Mouse (Mus musculus) limb, embryonic 14.5 days (tissue): ENCODE results near the gene Psapl1. TPM values are rescaled to one million over a fixed set of nuclear protein-coding genes. Genes with fewer than 3 reads are reported as not detected.

ENCODE experiments used
- ATAC-seq: fragments of 200-750 bp; cut with Nextera tagmentation; 2 replicates; pipeline ENCODE4 v1.8.0; 2017; ENCODE audit warnings: low read depth, moderate number of reproducible peaks, moderate TSS enrichment; ENCODE audit not compliant: low FRiP score
- DNase-seq: peaks from one replicate; pipeline ENCODE4 v3.0.0-alpha.2; 2015; ENCODE audit warnings: low spot score
- H3K27ac ChIP-seq: fragments of 300-500 bp; sonication (generic); replicated peaks from 2 replicates; pipeline ENCODE4 v1.5.1; 2014; ENCODE audit warnings: low read depth, mild to moderate bottlenecking, low read length, moderate library complexity, mixed read lengths
- H3K27me3 ChIP-seq: fragments of 300-500 bp; sonication (generic); 2 replicates; pipeline ENCODE4 v1.6.1; 2014; ENCODE audit warnings: low read length, mixed read lengths; ENCODE audit not compliant: control insufficient read depth, insufficient read depth
- H3K36me3 ChIP-seq: fragments of 300-500 bp; sonication (generic); 2 replicates; pipeline ENCODE4 v1.6.1; 2014; ENCODE audit warnings: mild to moderate bottlenecking, low read length, moderate library complexity, mixed read lengths; ENCODE audit not compliant: control insufficient read depth, insufficient read depth
- H3K4me1 ChIP-seq: fragments of 300-500 bp; sonication (generic); 2 replicates; pipeline ENCODE4 v1.6.1; 2014; ENCODE audit warnings: antibody characterized with exemption, low read length, mixed read lengths; ENCODE audit not compliant: control insufficient read depth, insufficient read depth
- H3K4me2 ChIP-seq: fragments of 300-500 bp; sonication (generic); replicated peaks from 2 replicates; pipeline ENCODE4 v1.6.1; 2014; ENCODE audit warnings: low read depth, mild to moderate bottlenecking, low read length, moderate library complexity; ENCODE audit not compliant: severe bottlenecking
- H3K4me3 ChIP-seq: fragments of 300-500 bp; sonication (generic); replicated peaks from 2 replicates; pipeline ENCODE4 v1.5.1; 2014; ENCODE audit warnings: low read length
- H3K9ac ChIP-seq: fragments of 300-500 bp; sonication (generic); 2 replicates; pipeline ENCODE4 v1.6.1; 2014; ENCODE audit warnings: mild to moderate bottlenecking, low read depth, low read length, moderate library complexity; ENCODE audit not compliant: severe bottlenecking
- H3K9me3 ChIP-seq: fragments of 300-500 bp; sonication (generic); 2 replicates; pipeline ENCODE4 v1.6.1; 2016; ENCODE audit warnings: low read length; ENCODE audit not compliant: control insufficient read depth
- POLR2A ChIP-seq: fragments of 200-500 bp; IDR thresholded peaks from 2 replicates; pipeline ENCODE4 v1.8.0; 2012; ENCODE audit warnings: inconsistent platforms, mild to moderate bottlenecking, moderate library complexity, borderline replicate concordance; ENCODE audit not compliant: insufficient read depth, insufficient read length; ENCODE audit errors: extremely low read depth
- WGBS: fragments of 180-500 bp; shearing (Covaris S2); extraction: QIAGEN DNeasy Blood & Tissue Kit; methylation state at CpG from one replicate; pipeline ENCODE4 v1.1.7; 2014; 5-methylcytosine and 5-hydroxymethylcytosine counted together
- polyA plus RNA-seq, 2 experiments: library from polyadenylated mRNA; depleted of rRNA in 1 of 2; stranded (reverse) in 1 of 2; unstranded in 1 of 2; fragments of >200 nt; fragmentation: Nextera tagmentation in 1 of 2; extraction: Ambion mirVana in 1 of 2; gene quantifications; 2 replicates each; pipeline versions ENCODE4 v1.2.1 to v1.2.3; 2012 to 2014

Psapl1 gene
- polyA plus RNA-seq, 2 experiments: 1.2 to 7.3 TPM

DNA sequence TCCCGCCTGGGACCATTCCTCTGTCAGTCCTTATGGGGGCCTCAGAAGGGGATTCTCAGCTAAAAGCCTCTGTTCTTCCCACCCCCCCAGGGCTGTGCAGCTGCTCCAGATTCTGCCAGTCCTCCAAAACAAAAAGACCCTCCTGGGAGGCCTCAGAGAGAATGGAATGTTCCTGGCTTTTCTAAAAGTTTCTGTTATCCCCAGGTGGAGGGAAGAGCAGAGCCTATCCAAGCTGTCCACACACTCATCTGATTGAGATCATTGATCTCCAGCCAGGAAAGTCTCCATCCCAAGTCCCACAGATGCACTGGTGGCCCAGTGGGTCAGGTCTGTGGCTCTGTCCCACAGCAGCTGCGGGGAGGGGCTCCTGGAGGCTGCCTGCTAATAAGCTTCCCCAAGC lies 11.1 kb upstream of the Psapl1 start:
- ATAC-seq: 0 out of 2 replicates have a peak, but pooled peaks have one; percentile 28
- no peaks in the 10 kb centered on the region for H3K4me1 ChIP-seq
- H3K27ac ChIP-seq: no peak overlapping the region
- H3K4me2 ChIP-seq: no peak overlapping the region
- no peaks in the 10 kb centered on the region for H3K36me3 ChIP-seq
- H3K9ac ChIP-seq: no peak overlapping the region; the same call in 1 of the 2 replicates
- no peak overlapping the region for H3K4me3 ChIP-seq
- WGBS: 72% methylated on average over 2 of the region's 2 CpGs
- DNase-seq: peak; percentile 37
- TF ChIP-seq POLR2A: no peak
- H3K9me3 ChIP-seq: no peaks in the 10 kb centered on the region
- H3K27me3 ChIP-seq: no peaks in the 10 kb centered on the region

GRCm38 (mm10) chr5:36194631-36195030 lies 9.2 kb upstream of the Psapl1 start:
- ATAC-seq (no peak), DNase-seq (no peak)
- H3K27ac ChIP-seq: no peak overlapping the region
- H3K4me1 ChIP-seq: no peaks in the 10 kb centered on the region
- H3K27me3 ChIP-seq: no peaks in the 10 kb centered on the region
- no peaks in the 10 kb centered on the region for H3K36me3 ChIP-seq
- no peak overlapping the region for H3K4me3 ChIP-seq
- WGBS: 74% methylated on average over 4 of the region's 4 CpGs
- no peak for TF ChIP-seq POLR2A
- H3K4me2 ChIP-seq: no peak overlapping the region
- H3K9me3 ChIP-seq: no peaks in the 10 kb centered on the region
- H3K9ac ChIP-seq: no peak overlapping the region

- no peak for TF ChIP-seq POLR2A
- no peak for DNase-seq
- Histone ChIP-seq H3K27me3 (no peaks in the 10 kb centered on the region), H3K4me3 (no peak overlapping the region), H3K36me3 (no peaks in the 10 kb centered on the region), H3K4me1 (no peaks in the 10 kb centered on the region), H3K27ac (no peak overlapping the region), H3K4me2 (no peak overlapping the region), H3K9ac (no peak overlapping the region), H3K9me3 (no peaks in the 10 kb centered on the region)
- WGBS: 83% methylated on average over 4 of the region's 4 CpGs
- no peak for ATAC-seq
Observed at GRCm38 (mm10) chr5:36195436-36195835, 8.4 kb upstream of the Psapl1 start.

GRCm38 (mm10) chr5:36199519-36199918 lies 4.3 kb upstream of the Psapl1 start:
- no peak for DNase-seq
- no peak for ATAC-seq

DNA sequence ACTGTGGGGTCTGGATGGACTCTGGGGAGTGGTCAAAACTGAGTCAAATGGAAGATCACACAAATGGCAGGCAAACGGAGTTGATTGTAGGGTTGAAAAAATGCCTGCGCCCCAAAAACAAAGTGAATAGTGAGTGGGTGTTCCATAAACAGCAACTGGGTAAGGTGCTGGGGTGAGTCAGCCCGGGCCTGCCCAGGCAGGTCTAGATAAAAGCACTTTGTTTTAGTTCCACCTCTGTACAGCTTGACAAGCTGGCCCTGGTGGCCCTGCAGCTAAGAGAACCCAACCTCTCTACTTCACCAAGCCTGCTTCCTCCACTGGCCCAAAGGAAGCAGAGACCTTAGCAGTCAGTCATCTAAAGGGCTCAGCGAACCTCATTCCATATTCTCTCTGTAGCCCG lies 1.0 kb upstream of the Psapl1 start:
- ATAC-seq (no peak), DNase-seq (no peak)
- Histone ChIP-seq H3K4me1 (no peaks in the 10 kb centered on the region), H3K9ac (no peak overlapping the region), H3K4me3 (no peak overlapping the region), H3K9me3 (no peaks in the 10 kb centered on the region), H3K27me3 (no peaks in the 10 kb centered on the region), H3K27ac (no peak overlapping the region), H3K4me2 (no peak overlapping the region), H3K36me3 (no peaks in the 10 kb centered on the region)
- no peak for TF ChIP-seq POLR2A
- WGBS: 77% methylated on average over 5 of the region's 5 CpGs

More at GRCm38 (mm10) chr5:36199519-36199918, 4.3 kb upstream of the Psapl1 start:
- H3K4me2 ChIP-seq: no peak overlapping the region
- H3K27ac ChIP-seq: no peak overlapping the region
- H3K27me3 ChIP-seq: no peaks in the 10 kb centered on the region
- H3K36me3 ChIP-seq: no peaks in the 10 kb centered on the region
- H3K9me3 ChIP-seq: no peaks in the 10 kb centered on the region
- H3K4me1 ChIP-seq: no peaks in the 10 kb centered on the region
- TF ChIP-seq POLR2A: no peak
- no peak overlapping the region for H3K9ac ChIP-seq
- 74% methylated on average over 1 of the region's 1 CpGs for WGBS
- no peak overlapping the region for H3K4me3 ChIP-seq

DNA sequence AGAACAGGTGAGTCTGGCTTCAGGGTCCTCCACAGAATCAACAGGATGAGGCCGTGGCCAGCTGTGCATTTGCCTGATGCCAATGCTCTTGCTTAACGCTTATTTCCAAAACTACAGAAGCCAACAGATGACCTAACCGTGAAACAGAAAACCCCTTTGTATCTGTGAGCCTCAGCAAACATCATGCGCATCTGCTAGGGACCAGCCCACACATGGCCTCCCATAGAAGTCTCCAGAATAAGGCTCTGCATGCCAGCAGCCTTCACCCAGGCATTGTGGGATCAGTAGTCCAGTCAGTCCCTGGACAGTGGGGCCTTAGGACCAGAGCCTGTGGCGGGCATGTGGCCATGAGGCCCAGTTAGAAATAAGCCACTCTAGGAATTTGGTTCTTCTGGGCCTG lies 400 bp upstream of the Psapl1 start:
- Histone ChIP-seq H3K4me2 (no peak overlapping the region), H3K4me3 (no peak overlapping the region), H3K9ac (no peak overlapping the region), H3K4me1 (no peaks in the 10 kb centered on the region), H3K36me3 (no peaks in the 10 kb centered on the region), H3K27ac (no peak overlapping the region), H3K27me3 (no peaks in the 10 kb centered on the region), H3K9me3 (no peaks in the 10 kb centered on the region)
- ATAC-seq (no peak), DNase-seq (no peak)
- WGBS: 83% methylated on average over 5 of the region's 5 CpGs
- TF ChIP-seq POLR2A: no peak
